Mouse (Mus musculus) heart, postnatal 0 days (tissue): ENCODE measurements around the gene Smarcc1.

Source experiments
- CTCF ChIP-seq: IDR thresholded peaks from 2 replicates; pipeline ENCODE4 v1.5.1; 2016; ENCODE audit warnings: antibody characterized with exemption, control low read depth, low read depth
- EP300 ChIP-seq: IDR thresholded peaks from 2 replicates; pipeline ENCODE4 v1.6.1; 2016; ENCODE audit warnings: antibody characterized with exemption, low read depth

DNA sequence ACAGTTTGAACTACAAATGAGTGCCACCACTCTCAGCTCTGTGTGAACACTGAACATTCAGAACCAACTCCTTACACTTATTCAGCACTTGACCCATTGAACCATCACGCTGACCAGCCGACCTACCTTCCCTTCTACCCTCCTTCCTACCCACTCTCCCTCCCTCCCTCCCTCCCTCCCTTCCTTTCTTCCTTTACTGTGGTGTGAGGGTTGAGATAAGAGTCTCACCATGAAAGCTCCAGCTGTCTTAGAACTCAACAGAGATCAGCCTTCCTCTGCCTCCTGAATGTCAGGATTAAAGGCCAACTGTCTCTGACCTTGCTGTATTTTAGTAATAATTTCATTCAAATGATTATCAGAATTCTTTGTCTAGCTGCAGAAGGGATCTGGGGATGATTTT, 31.1 kb downstream of the Smarcc1 start:
- TF ChIP-seq CTCF, result no peak
- no peak for TF ChIP-seq EP300
